Mouse (Mus musculus) spleen, adult 2 months (tissue): ENCODE data around the gene Orai1.

ENCODE experiments used
- CTCF ChIP-seq: fragments of 200-500 bp; IDR thresholded peaks from 2 replicates; pipeline ENCODE4 v1.5.1; 2011; ENCODE audit warnings: mild to moderate bottlenecking, inconsistent platforms; ENCODE audit not compliant: insufficient read depth, insufficient read length, insufficient replicate concordance; ENCODE audit errors: extremely low read depth
- POLR2A ChIP-seq: fragments of 200-500 bp; IDR thresholded peaks from 2 replicates; pipeline ENCODE4 v1.6.1; 2011; ENCODE audit warnings: low read depth, low read length, inconsistent platforms

DNA sequence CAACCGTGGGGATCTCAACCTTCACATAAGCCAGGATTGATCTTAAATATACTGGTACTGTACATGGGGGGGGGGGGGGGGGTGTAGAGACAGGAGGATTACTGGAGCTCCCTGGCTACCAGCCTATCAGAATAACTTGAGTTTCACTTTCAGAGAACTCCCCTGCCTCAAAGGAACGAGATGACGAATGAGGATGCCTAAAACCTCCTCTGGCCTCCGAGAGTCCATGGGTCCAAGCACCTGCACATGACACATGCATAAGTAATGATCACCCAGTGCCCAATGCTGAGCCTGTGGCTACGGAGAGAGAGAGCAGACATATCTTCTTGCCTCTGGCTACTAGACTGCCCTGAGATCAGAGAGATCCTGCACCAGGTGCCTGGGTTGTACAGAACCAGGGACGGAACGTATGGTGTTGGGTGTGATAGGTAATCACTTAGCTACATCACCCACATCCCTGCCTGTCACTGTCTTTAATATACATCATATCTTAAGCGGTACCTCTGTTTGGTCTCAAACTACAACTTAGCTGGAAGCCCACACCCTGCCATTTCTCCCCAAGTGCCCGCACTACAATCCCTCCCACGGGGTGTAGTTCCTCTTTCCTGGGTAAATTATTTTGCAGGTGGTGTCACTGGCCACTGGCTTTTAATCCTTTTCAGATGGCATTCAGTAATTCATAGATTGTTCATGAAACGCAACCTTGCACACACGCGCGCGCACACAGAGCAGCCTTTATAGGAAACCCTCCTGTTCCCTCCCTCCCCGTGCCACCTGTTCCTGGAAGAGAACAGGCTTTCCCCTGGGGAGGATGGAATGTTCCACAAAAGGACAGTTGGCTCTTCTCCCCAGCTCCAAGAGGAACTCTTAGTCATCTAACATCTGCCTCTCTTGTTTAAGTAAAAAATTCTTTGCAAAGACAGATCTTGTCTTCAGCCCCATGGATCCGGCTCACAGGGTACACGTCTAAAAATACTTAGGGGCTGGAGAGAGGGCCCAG, 17.4 kb upstream of the Orai1 start:
- TF ChIP-seq POLR2A: no peak
- no peak for TF ChIP-seq CTCF
